Mouse (Mus musculus) B cell, adult 2 months (primary cell): Measurements from ENCODE around the gene Gstp1.
"Not testable (repeated sequence)": the region's sequence is repeated elsewhere in the genome, so short reads cannot be mapped to it uniquely, and the experiment has no call there.

Experiments used
- DNase-seq, 2 experiments: peaks; one replicate each; pipeline ENCODE4 v3.0.0; 2022

The Gstp1 gene

GRCm38 (mm10) chr19:4037788-4038232, at the start of gene Gstp1:
TSS of gene Gstp1 (minus strand) at chr19:4037985.
- DNase-seq, result peak; percentile 84 to 86

- no peak for DNase-seq
These were observed 49.3 kb upstream of the Gstp1 start for GRCm38 (mm10) chr19:4087090-4087489.

- DNase-seq, result no peak
These were observed 48.4 kb upstream of the Gstp1 start for GRCm38 (mm10) chr19:4086156-4086555.

GRCm38 (mm10) chr19:4084984-4085383, 47.2 kb upstream of the Gstp1 start:
- no peak for DNase-seq

- no peak for DNase-seq
These were observed 46.0 kb upstream of the Gstp1 start for GRCm38 (mm10) chr19:4083826-4084225.

GRCm38 (mm10) chr19:4083316-4083715, 45.5 kb upstream of the Gstp1 start:
- DNase-seq, result no peak

GRCm38 (mm10) chr19:4082219-4082965, 44.6 kb upstream of the Gstp1 start:
- DNase-seq, result no peak

GRCm38 (mm10) chr19:4081394-4081793, 43.6 kb upstream of the Gstp1 start, which contains the start of gene Cabp2:
TSS of gene Cabp2 (plus strand) at chr19:4081578.
- DNase-seq, result no peak

GRCm38 (mm10) chr19:4080511-4081009, 42.8 kb upstream of the Gstp1 start:
- DNase-seq, result no peak

- no peak for DNase-seq
These were observed 41.8 kb upstream of the Gstp1 start for GRCm38 (mm10) chr19:4079594-4079993.

- no peak for DNase-seq
These were observed 37.7 kb upstream of the Gstp1 start for GRCm38 (mm10) chr19:4075531-4075930.

- no peak for DNase-seq
These were observed 35.1 kb upstream of the Gstp1 start for GRCm38 (mm10) chr19:4072706-4073424.

- DNase-seq, result no peak
These were observed 33.6 kb upstream of the Gstp1 start for GRCm38 (mm10) chr19:4071406-4071805.

- no peak for DNase-seq
These were observed 33.0 kb upstream of the Gstp1 start for GRCm38 (mm10) chr19:4070756-4071155.

GRCm38 (mm10) chr19:4070311-4070710, 32.5 kb upstream of the Gstp1 start:
- no peak for DNase-seq

GRCm38 (mm10) chr19:4068717-4069410, 31.1 kb upstream of the Gstp1 start:
- no peak for DNase-seq

- not testable (repeated sequence) for DNase-seq
These were observed 30.5 kb upstream of the Gstp1 start for GRCm38 (mm10) chr19:4068242-4068641.

GRCm38 (mm10) chr19:4066877-4067276, 29.1 kb upstream of the Gstp1 start:
- DNase-seq, result no peak

- DNase-seq, result no peak
These were observed 28.5 kb upstream of the Gstp1 start for GRCm38 (mm10) chr19:4066280-4066679.

- DNase-seq, result not testable (repeated sequence)
These were observed 26.7 kb upstream of the Gstp1 start for GRCm38 (mm10) chr19:4064501-4064900.

- not testable (repeated sequence) for DNase-seq
These were observed 25.6 kb upstream of the Gstp1 start for GRCm38 (mm10) chr19:4063357-4063756.

GRCm38 (mm10) chr19:4060899-4061465, 23.2 kb upstream of the Gstp1 start:
- DNase-seq, result no peak
